Mouse (Mus musculus) heart, postnatal 0 days (tissue): ENCODE measurements around the gene Slc9a9.

Experiments
- CTCF ChIP-seq: IDR thresholded peaks from 2 replicates; pipeline ENCODE4 v1.5.1; 2016; ENCODE audit warnings: antibody characterized with exemption, control low read depth, low read depth
- EP300 ChIP-seq: IDR thresholded peaks from 2 replicates; pipeline ENCODE4 v1.6.1; 2016; ENCODE audit warnings: antibody characterized with exemption, low read depth

GRCm38 (mm10) chr9:94682260-94682659 lies 12.6 kb downstream of the Slc9a9 start:
- TF ChIP-seq CTCF: no peak
- no peak for TF ChIP-seq EP300
